Mouse (Mus musculus) frontal cortex, postnatal 25 days (tissue): ENCODE data around the gene Vmn1r47.
"Not testable (repeated sequence)": the region's sequence is repeated elsewhere in the genome, so short reads cannot be mapped to it uniquely, and the experiment has no call there.

Source experiments
- DNase-seq, 2 experiments: peaks; one replicate each; pipeline ENCODE4 v3.0.0; 2022; ENCODE audit warnings: low spot score in 2 of 2

Vmn1r47 gene

DNA sequence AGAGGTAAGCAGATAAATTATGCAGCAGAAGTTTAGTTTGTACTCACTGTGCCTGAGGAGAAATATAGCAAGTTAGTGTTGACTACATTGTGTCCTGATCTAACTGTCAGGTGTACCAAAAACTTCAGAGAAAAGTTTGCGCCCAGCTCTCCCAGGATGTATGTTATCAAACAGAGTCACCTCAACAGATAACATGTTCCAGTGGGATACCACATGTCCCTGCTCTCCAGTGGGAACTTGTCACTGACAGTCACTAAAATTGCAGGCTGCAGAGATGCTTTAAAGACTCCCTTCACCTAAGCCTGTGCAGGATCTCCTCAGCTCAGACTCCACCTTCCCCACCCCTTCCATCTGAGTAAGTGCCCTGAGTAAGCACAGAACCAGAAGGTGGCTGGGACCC is at the start of gene Vmn1r47:
Vmn1r47 (plus strand) TSS at position 301 of the 400 bp plus-strand sequence.
- DNase-seq: not testable (repeated sequence)

DNA sequence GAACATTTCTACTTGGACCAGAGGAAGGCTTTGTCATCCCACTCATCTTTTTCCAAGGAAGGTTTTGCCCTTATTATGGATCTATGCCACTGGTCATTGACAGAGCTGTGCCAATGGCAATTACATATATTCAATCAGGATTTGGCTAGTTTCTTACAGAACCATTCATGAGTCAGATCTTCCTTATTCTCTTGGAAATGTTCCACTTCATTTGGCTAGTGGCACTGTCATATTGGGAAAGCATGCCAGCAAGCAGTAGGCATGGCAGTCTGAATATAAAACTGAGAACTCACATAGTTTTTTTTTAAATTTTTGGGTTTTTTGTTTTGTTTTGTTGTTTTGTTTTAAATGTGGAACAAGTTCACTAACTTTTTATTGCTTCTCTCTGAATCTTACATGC is 49.6 kb upstream of the Vmn1r47 start:
- DNase-seq: no peak

DNA sequence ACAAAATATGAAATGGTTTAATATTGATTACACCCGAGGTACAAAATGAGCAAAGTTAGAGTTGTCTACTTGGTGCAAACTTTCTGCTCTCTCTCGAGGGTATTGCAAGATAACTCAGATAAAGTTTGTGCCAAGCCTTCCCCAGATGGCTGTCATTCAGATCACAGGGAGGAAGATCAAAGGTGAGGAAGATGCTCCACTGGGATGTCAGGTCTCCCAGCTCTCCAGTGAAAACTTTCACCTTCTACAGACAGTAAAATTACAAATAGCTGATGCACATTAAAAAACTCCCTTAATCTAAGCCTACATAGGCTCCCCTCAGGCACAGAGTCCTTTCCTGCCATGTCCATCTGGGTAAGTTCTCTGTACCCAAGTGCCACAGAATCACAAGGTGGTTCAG is 46.9 kb upstream of the Vmn1r47 start, which contains the start of gene Vmn1r46:
Vmn1r46 (plus strand) TSS at position 301 of the 400 bp plus-strand sequence.
- DNase-seq: no peak

- DNase-seq: no peak
These were observed 30.0 kb upstream of the Vmn1r47 start for GRCm38 (mm10) chr6:89985989-89986388.

DNA sequence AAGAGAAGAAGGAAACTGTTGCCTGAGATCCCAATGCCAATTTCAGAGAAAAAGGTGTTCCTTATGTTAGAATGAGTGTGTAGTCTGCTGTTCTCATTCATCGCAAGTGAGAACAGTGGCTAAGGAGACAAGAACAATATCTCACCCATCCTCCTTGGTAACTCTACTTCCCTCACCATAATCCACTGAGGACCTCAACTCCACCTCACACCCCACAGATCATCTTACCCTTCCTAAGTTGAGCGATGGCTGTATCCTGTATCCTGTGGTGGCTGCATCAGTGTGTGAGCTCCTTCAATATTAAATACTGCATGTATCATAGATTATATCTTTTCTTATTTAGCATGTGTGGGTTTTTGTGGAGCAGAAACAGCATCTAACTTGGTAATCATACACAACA is 20.8 kb downstream of the Vmn1r47 start, which contains the start of gene Vmn1r48:
Vmn1r48 (minus strand) TSS at position 101 of the 400 bp plus-strand sequence.
- DNase-seq: not testable (repeated sequence)
